Mouse (Mus musculus) CH12.LX (cell line): ENCODE results near the gene Mmrn1.

Experiments
- CHD1 ChIP-seq: IDR thresholded peaks from 2 replicates; pipeline ENCODE4 v1.6.1; 2012; ENCODE audit warnings: low read depth, low read length, improper control_type of control experiment, inconsistent platforms
- CHD2 ChIP-seq: IDR thresholded peaks from 2 replicates; pipeline ENCODE4 v1.6.1; 2011; ENCODE audit warnings: low read length, improper control_type of control experiment
- CTCF ChIP-seq, 2 experiments: IDR thresholded peaks in 1 of 2; conservative IDR thresholded peaks in 1 of 2; 2 replicates each; pipeline ENCODE4 v1.5.1; 2011 to 2012; ENCODE audit warnings: low read depth in 2 of 2, low read length in 2 of 2, improper control_type of control experiment in 1 of 2, inconsistent platforms in 1 of 2, mild to moderate bottlenecking in 1 of 2, moderate library complexity in 1 of 2
- EP300 ChIP-seq: IDR thresholded peaks from 2 replicates; pipeline ENCODE4 v1.6.1; 2011; ENCODE audit warnings: low read length, improper control_type of control experiment
- HCFC1 ChIP-seq: IDR thresholded peaks from 2 replicates; pipeline ENCODE4 v1.6.1; 2012; ENCODE audit warnings: low read depth, mild to moderate bottlenecking, inconsistent platforms, low read length, improper control_type of control experiment
- JUND ChIP-seq: conservative IDR thresholded peaks from 2 replicates; pipeline ENCODE4 v1.6.1; 2011; ENCODE audit warnings: low read depth, low read length, improper control_type of control experiment
- MAFK ChIP-seq: IDR thresholded peaks from 2 replicates; pipeline ENCODE4 v1.6.1; 2011; ENCODE audit warnings: low read length, improper control_type of control experiment; ENCODE audit not compliant: insufficient replicate concordance
- MAX ChIP-seq: IDR thresholded peaks from 2 replicates; pipeline ENCODE4 v1.6.1; 2011; ENCODE audit warnings: low read length, improper control_type of control experiment
- MXI1 ChIP-seq: IDR thresholded peaks from 2 replicates; pipeline ENCODE4 v1.6.1; 2011; ENCODE audit warnings: mild to moderate bottlenecking, low read depth, low read length, improper control_type of control experiment
- MYC ChIP-seq: IDR thresholded peaks from 2 replicates; pipeline ENCODE4 v1.6.1; 2011; ENCODE audit warnings: low read depth, mild to moderate bottlenecking, improper control_type of control experiment, low read length
- POLR2A ChIP-seq: IDR thresholded peaks from 2 replicates; pipeline ENCODE4 v1.6.1; 2011; ENCODE audit warnings: low read depth, mild to moderate bottlenecking, improper control_type of control experiment, low read length
- ZMIZ1 ChIP-seq: IDR thresholded peaks from 2 replicates; pipeline ENCODE4 v1.6.1; 2012; ENCODE audit warnings: low read depth, mild to moderate bottlenecking, inconsistent platforms, low read length, improper control_type of control experiment

DNA sequence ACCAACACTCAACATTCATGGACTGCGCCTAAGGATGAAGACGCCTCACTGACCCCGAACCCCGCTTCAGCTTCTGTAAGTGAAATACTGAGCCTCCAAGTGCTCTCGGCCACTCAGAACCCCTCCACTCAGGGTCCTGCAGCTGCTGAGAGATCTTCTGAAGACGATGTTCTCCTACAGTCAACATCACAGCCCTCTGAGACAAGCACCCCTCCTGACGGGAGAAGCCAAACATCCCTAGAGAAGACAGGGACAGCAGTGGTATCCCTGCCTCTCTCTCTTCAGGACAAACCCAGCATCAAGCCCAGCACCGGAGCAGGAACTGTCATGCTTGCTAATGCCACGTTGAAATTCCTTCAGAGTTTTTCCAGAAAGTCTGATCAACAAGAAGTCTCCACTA is 19.8 kb downstream of the Mmrn1 start:
- no peak for TF ChIP-seq EP300
- TF ChIP-seq MXI1, result no peak
- TF ChIP-seq JUND, result no peak
- no peak for TF ChIP-seq CHD2
- TF ChIP-seq CHD1, result no peak
- TF ChIP-seq MYC, result no peak
- no peak for TF ChIP-seq MAFK
- no peak for TF ChIP-seq CTCF (conservative IDR thresholded peaks at IDR 0.05 in 1 of 2, IDR thresholded peaks at IDR 0.05 in 1 of 2; ENCODE audit: low read depth in 2 of 2, low read length in 2 of 2)
- no peak for TF ChIP-seq ZMIZ1
- no peak for TF ChIP-seq MAX
- TF ChIP-seq HCFC1, result no peak
- no peak for TF ChIP-seq POLR2A
